Mouse (Mus musculus) forebrain, postnatal 0 days (tissue): ENCODE measurements around the gene Galc. TPM values are rescaled to one million over a fixed set of nuclear protein-coding genes. Genes with fewer than 3 reads are reported as not detected.

Source experiments
- ATAC-seq: fragments of 200-750 bp; cut with Nextera tagmentation; 2 replicates; pipeline ENCODE4 v1.8.0; 2017; ENCODE audit warnings: mild to moderate bottlenecking, moderate library complexity
- DNase-seq: peaks from one replicate; pipeline ENCODE4 v3.0.0-alpha.2; 2015
- H3K27ac ChIP-seq: fragments of 300-500 bp; sonication (generic); 2 replicates; pipeline ENCODE4 v1.5.1; 2014; ENCODE audit warnings: low read depth, mild to moderate bottlenecking, antibody characterized with exemption, low read length, moderate library complexity, mixed read lengths
- H3K27me3 ChIP-seq: fragments of 300-500 bp; sonication (generic); 2 replicates; pipeline ENCODE4 v1.6.1; 2014; ENCODE audit warnings: mild to moderate bottlenecking, low read length, mixed read lengths; ENCODE audit not compliant: insufficient read depth
- H3K36me3 ChIP-seq: fragments of 300-500 bp; sonication (generic); 2 replicates; pipeline ENCODE4 v1.6.1; 2014; ENCODE audit warnings: mild to moderate bottlenecking, moderate library complexity; ENCODE audit not compliant: insufficient read depth
- H3K4me1 ChIP-seq: fragments of 300-500 bp; sonication (generic); 2 replicates; pipeline ENCODE4 v1.6.1; 2014; ENCODE audit warnings: antibody characterized with exemption; ENCODE audit not compliant: insufficient read depth
- H3K4me2 ChIP-seq: fragments of 300-500 bp; sonication (generic); 2 replicates; pipeline ENCODE4 v1.6.1; 2014; ENCODE audit warnings: low read depth, mild to moderate bottlenecking, moderate library complexity
- H3K4me3 ChIP-seq: fragments of 300-500 bp; sonication (generic); 2 replicates; pipeline ENCODE4 v1.5.1; 2014; ENCODE audit warnings: low read depth, low read length, mixed read lengths
- H3K9ac ChIP-seq: fragments of 300-500 bp; sonication (generic); 2 replicates; pipeline ENCODE4 v1.6.1; 2014; ENCODE audit warnings: mild to moderate bottlenecking
- H3K9me3 ChIP-seq: fragments of 300-500 bp; sonication (generic); 2 replicates; pipeline ENCODE4 v1.6.1; 2016; ENCODE audit warnings: low read length
- CTCF ChIP-seq: sonication (generic); IDR thresholded peaks from 2 replicates; pipeline ENCODE4 v1.5.1; 2016; ENCODE audit warnings: antibody characterized with exemption, control low read depth, low read depth
- WGBS: fragments of 180-500 bp; shearing (Covaris S2); extraction: QIAGEN DNeasy Blood & Tissue Kit; methylation state at CpG from one replicate; pipeline ENCODE4 v1.1.7; 2014; 5-methylcytosine and 5-hydroxymethylcytosine counted together
- polyA plus RNA-seq: library from polyadenylated mRNA; unstranded; fragments of >200 nt; fragmentation: Nextera tagmentation; extraction: Ambion mirVana; gene quantifications from 2 replicates; pipeline ENCODE4 v1.2.1, GENCODE M21; 2015
- total RNA-seq: library from RNA; depleted of rRNA; stranded (reverse); fragments of >200 nt; gene quantifications from 2 replicates; pipeline ENCODE4 v1.2.3, GENCODE M21; 2014

Gene Galc
- total and polyA plus RNA-seq, 2 experiments from 2014 or later, result 10.2 to 15.3 TPM

GRCm38 (mm10) chr12:98212457-98213175 lies 46.6 kb downstream of the Galc start:
- no peak overlapping the region for H3K4me2 ChIP-seq
- peaks cover 9% of the 10 kb centered on the region; the same call in 1 of the 2 replicates for H3K36me3 ChIP-seq
- H3K4me1 ChIP-seq, result no peaks in the 10 kb centered on the region
- no peaks in the 10 kb centered on the region for H3K27me3 ChIP-seq
- DNase-seq (peak; percentile 69), ATAC-seq (peak; percentile 73)
- no peak overlapping the region for H3K27ac ChIP-seq
- 87% methylated on average over 13 of the region's 13 CpGs for WGBS
- H3K4me3 ChIP-seq, result no peak overlapping the region
- no peaks in the 10 kb centered on the region for H3K9me3 ChIP-seq
- peak; percentile 84 for TF ChIP-seq CTCF
- H3K9ac ChIP-seq, result no peak overlapping the region

DNA sequence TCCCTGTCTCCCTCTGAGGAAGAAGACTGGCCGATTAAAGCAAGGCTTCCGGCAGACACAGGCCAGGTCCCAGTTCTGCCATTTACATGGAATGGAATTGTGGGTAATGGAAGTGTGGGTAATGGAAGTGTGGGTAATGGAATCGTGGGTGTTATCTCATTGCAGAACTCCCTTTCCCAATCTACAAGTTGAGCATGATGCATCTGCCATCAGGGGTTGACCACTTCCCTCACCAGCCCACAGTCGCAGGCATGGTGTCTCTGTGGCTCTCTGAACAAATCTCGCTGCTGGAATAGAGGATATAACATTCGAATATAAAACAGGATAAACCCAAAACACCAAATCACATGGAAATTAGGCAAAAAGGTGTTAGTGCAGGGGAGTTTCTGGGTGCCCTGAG lies 48.8 kb downstream of the Galc start:
- H3K27me3 ChIP-seq, result no peaks in the 10 kb centered on the region
- ATAC-seq (no peak), DNase-seq (no peak)
- no peaks in the 10 kb centered on the region for H3K9me3 ChIP-seq
- TF ChIP-seq CTCF, result no peak
- no peak overlapping the region for H3K9ac ChIP-seq
- WGBS, result 91% methylated on average over 6 of the region's 6 CpGs
- H3K4me3 ChIP-seq, result no peak overlapping the region
- H3K4me2 ChIP-seq, result no peak overlapping the region
- no peak overlapping the region for H3K27ac ChIP-seq
- H3K36me3 ChIP-seq, result peaks cover 9% of the 10 kb centered on the region; the same call in 1 of the 2 replicates
- H3K4me1 ChIP-seq, result no peaks in the 10 kb centered on the region

- no peak for TF ChIP-seq CTCF
- no peak overlapping the region for H3K27ac ChIP-seq
- no peak overlapping the region for H3K4me2 ChIP-seq
- no peak for ATAC-seq
- H3K4me1 ChIP-seq, result no peaks in the 10 kb centered on the region
- no peak for DNase-seq
- WGBS, result 86% methylated on average over 10 of the region's 10 CpGs
- peaks cover 15% of the 10 kb centered on the region for H3K36me3 ChIP-seq
- H3K27me3 ChIP-seq, result no peaks in the 10 kb centered on the region
- no peaks in the 10 kb centered on the region for H3K9me3 ChIP-seq
- no peak overlapping the region for H3K9ac ChIP-seq
- H3K4me3 ChIP-seq, result no peak overlapping the region
These were observed 51.2 kb downstream of the Galc start for GRCm38 (mm10) chr12:98208104-98208503.

DNA sequence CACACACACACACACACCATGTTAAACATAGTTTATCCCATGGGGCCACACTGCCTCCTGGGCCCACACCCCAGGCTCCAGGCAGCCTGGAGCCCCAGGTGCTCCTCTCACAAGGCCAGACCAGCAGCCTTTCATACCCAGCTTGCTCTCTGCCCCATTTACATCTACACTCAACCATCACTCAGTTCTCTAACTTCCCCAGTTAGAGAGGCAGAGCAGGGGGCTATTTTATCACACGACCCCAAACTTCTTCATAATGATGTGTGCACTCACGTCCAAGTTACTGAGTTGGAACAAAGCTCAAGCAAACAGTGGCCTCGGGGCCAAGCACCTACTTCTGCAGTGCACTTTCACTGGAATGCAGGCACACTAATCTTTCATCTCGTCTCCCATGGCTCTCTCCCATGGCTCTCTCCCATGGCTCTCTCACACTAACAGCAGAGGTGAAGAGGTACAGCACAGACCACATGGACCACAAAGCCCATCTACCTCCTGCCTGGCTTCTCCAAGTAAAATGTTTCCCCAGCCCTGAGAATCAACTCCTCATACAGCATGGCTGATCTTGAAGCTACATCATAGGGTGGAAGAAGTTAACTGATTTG lies 53.7 kb downstream of the Galc start:
- 79% methylated on average over 4 of the region's 4 CpGs for WGBS
- Histone ChIP-seq H3K4me2 (no peak overlapping the region), H3K27me3 (no peaks in the 10 kb centered on the region), H3K4me1 (no peaks in the 10 kb centered on the region), H3K4me3 (no peak overlapping the region), H3K9ac (no peak overlapping the region), H3K36me3 (peaks cover 15% of the 10 kb centered on the region), H3K27ac (no peak overlapping the region), H3K9me3 (no peaks in the 10 kb centered on the region)
- ATAC-seq (no peak), DNase-seq (no peak)
- TF ChIP-seq CTCF, result no peak

GRCm38 (mm10) chr12:98197401-98197800 lies 61.9 kb downstream of the Galc start:
- H3K9me3 ChIP-seq, result no peaks in the 10 kb centered on the region
- H3K36me3 ChIP-seq, result no peaks in the 10 kb centered on the region
- ATAC-seq (no peak), DNase-seq (no peak)
- 0 out of 2 replicates have a peak, but pooled peaks cover 3% of the 10 kb centered on the region for H3K4me1 ChIP-seq
- 49% methylated on average over 1 of the region's 1 CpGs for WGBS
- no peak overlapping the region for H3K27ac ChIP-seq
- H3K4me2 ChIP-seq, result no peak overlapping the region
- no peaks in the 10 kb centered on the region for H3K27me3 ChIP-seq
- no peak for TF ChIP-seq CTCF
- no peak overlapping the region for H3K9ac ChIP-seq
- no peak overlapping the region for H3K4me3 ChIP-seq

- Histone ChIP-seq H3K4me2 (no peak overlapping the region), H3K27ac (no peak overlapping the region), H3K4me3 (no peak overlapping the region), H3K9ac (no peak overlapping the region), H3K27me3 (no peaks in the 10 kb centered on the region), H3K9me3 (no peaks in the 10 kb centered on the region), H3K36me3 (no peaks in the 10 kb centered on the region), H3K4me1 (0 out of 2 replicates have a peak, but pooled peaks cover 11% of the 10 kb centered on the region)
- 47% methylated on average over 1 of the region's 1 CpGs for WGBS
- TF ChIP-seq CTCF, result no peak
- ATAC-seq, result no peak
- no peak for DNase-seq
These were observed 69.1 kb downstream of the Galc start for GRCm38 (mm10) chr12:98190201-98190600.

- Histone ChIP-seq H3K4me2 (no peak overlapping the region), H3K27ac (no peak overlapping the region), H3K27me3 (no peaks in the 10 kb centered on the region), H3K4me3 (no peak overlapping the region), H3K9ac (no peak overlapping the region), H3K4me1 (0 out of 2 replicates have a peak, but pooled peaks cover 11% of the 10 kb centered on the region), H3K9me3 (no peaks in the 10 kb centered on the region), H3K36me3 (no peaks in the 10 kb centered on the region)
- no peak for DNase-seq
- WGBS, result 71% methylated on average over 9 of the region's 9 CpGs
- TF ChIP-seq CTCF, result no peak
- ATAC-seq, result no peak
These were observed 70.2 kb downstream of the Galc start for GRCm38 (mm10) chr12:98189096-98189495.
